Mouse (Mus musculus) brain, embryonic 18.5 days (tissue): ENCODE data around the gene Olfr1388.
"Not testable (repeated sequence)": the region's sequence is repeated elsewhere in the genome, so short reads cannot be mapped to it uniquely, and the experiment has no call there.

Experiments used
- DNase-seq: peaks from one replicate; pipeline ENCODE4 v3.0.0-alpha.2; 2012; ENCODE audit warnings: low read depth, low spot score

The Olfr1388 gene

GRCm38 (mm10) chr11:49436411-49436810 is at the start of gene Olfr1388:
TSS of gene Olfr1388 (plus strand) at chr11:49436624.
- DNase-seq, result no peak

- DNase-seq, result not testable (repeated sequence)
Measured at GRCm38 (mm10) chr11:49392707-49393106, 43.7 kb upstream of the Olfr1388 start.

GRCm38 (mm10) chr11:49406784-49407183 is 29.6 kb upstream of the Olfr1388 start:
- DNase-seq, result no peak

- no peak for DNase-seq
Measured at GRCm38 (mm10) chr11:49410540-49410939, 25.9 kb upstream of the Olfr1388 start.

- no peak for DNase-seq
Measured at GRCm38 (mm10) chr11:49422767-49423166, 13.7 kb upstream of the Olfr1388 start, which contains the start of gene Olfr1389. TSS of gene Olfr1389 (plus strand) at chr11:49423067.

GRCm38 (mm10) chr11:49425257-49425927 is 11.0 kb upstream of the Olfr1388 start:
- DNase-seq, result no peak

- DNase-seq, result no peak
Measured at GRCm38 (mm10) chr11:49429641-49430040, 6.8 kb upstream of the Olfr1388 start.

- no peak for DNase-seq
Measured at GRCm38 (mm10) chr11:49455043-49455442, 18.6 kb downstream of the Olfr1388 start, which contains the start of gene Olfr1387. TSS of gene Olfr1387 (plus strand) at chr11:49455343.

GRCm38 (mm10) chr11:49464746-49465145 is 28.3 kb downstream of the Olfr1388 start, which contains the start of gene Olfr1386:
TSS of gene Olfr1386 (plus strand) at chr11:49465046.
- not testable (repeated sequence) for DNase-seq

- DNase-seq, result no peak
Measured at GRCm38 (mm10) chr11:49485973-49486372, 49.5 kb downstream of the Olfr1388 start.

GRCm38 (mm10) chr11:49488770-49489169 is 52.3 kb downstream of the Olfr1388 start, which contains the start of gene Olfr1385:
TSS of gene Olfr1385 (plus strand) at chr11:49489070.
- not testable (repeated sequence) for DNase-seq
